Mouse (Mus musculus) brain, embryonic 14.5 days (tissue): ENCODE data around the gene Nt5c2.

ENCODE experiments used
- CTCF ChIP-seq: fragments of 200-500 bp; IDR thresholded peaks from 2 replicates; pipeline ENCODE4 v1.5.1; 2012; ENCODE audit warnings: inconsistent platforms, mild to moderate bottlenecking, moderate library complexity, borderline replicate concordance; ENCODE audit not compliant: insufficient read depth, insufficient read length; ENCODE audit errors: extremely low read depth
- POLR2A ChIP-seq: fragments of 200-500 bp; IDR thresholded peaks from 2 replicates; pipeline ENCODE4 v1.6.1; 2012; ENCODE audit warnings: mild to moderate bottlenecking, inconsistent platforms, borderline replicate concordance; ENCODE audit not compliant: poor library complexity, insufficient read depth, insufficient read length, severe bottlenecking; ENCODE audit errors: extremely low read depth

DNA sequence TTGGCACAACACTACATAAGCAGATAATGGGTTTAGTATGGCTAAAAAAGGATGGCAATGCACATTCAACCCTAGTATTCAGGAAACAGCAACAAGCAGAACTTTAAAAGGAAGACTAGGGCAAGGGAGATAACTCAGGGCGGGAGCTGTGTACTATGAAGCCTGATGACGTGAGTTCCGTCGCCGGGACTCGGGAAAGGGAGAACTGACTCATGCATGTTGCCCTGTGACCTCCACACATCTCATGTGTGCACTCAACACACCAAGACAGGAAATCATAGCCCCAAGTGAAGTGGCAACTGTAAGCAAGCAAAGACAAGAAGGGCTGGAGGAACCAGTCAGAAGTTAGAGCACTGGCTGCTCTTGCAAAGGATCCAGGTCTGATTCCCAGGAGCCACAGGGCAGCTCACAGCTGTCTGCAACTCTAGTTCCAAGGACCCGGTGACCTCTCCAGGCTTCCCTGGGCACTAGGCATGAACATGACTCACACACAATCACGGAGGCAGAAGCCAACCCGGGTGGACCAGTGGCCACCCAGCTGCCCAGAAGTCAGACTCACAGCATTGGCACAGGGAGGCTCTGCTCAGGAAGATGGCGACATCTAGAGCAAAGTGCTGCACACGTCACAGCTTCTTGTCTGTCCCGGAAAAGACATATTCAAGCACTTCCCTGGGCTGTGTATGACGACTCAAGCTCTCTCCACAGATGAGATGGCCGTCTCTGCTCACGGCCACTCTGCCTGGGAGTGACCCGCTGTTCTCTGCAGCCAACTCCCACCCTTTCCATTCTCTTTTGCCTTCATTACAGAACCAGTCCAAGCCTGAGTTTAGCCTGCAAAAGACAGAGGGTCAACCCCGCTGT, 35.8 kb downstream of the Nt5c2 start:
- TF ChIP-seq CTCF (no peak), POLR2A (no peak)
